Mouse (Mus musculus): ENCODE measurements around the gene Aspscr1.

DNA sequence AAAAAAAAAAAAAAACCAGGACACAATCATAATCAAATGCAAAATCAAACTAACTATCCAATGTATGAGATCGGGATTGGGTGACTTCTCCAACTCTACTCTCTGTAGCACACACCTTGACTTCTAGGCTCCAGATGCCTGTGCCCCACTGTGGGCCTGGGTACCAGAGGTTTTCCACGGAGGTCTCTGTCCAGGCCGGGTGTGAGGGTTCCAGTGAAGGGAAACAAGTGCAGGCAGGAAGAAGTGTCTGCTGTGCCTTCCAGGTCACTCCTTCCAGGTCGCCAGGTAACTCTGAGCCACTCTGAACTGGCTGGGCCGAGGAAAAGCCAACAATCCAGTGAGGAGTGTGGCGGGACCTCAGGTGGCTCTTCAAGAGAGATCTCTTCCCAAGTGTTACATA lies 63.7 kb downstream of the Aspscr1 start:
- TF ChIP-seq TAL1 (IDR thresholded peaks at IDR 0.05; ENCODE audit: low read length) (no peak), GATA1 (IDR thresholded peaks at IDR 0.05; ENCODE audit: low read length) (no peak)

All from erythroblast, embryonic 14.5 days (primary cell).